Mouse (Mus musculus): ENCODE results near the gene Ube4b. TPM values are rescaled to one million over a fixed set of nuclear protein-coding genes. Genes with fewer than 3 reads are reported as not detected.

Ube4b gene
- total and polyA plus RNA-seq, 2 experiments from 2014 or later, result 48.1 to 117 TPM

DNA sequence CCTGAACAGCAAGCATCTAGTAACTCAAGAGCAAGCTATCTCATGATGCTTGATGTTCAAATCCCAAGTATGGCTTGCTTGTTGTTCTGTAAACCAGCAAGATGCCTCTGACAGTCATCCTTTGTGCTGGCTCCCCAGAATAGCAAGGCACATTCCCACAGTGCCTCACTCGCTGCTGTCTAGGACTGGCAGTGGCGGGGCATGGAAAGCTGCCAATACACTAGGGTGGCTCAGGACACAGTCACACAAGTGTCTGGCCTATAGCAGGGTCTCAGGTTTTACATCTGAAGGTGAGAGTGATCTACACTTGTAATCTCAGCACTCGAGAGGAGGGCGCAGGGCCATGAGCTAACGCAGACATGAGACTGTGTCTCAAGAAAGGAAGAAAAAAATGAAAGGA, 61.7 kb downstream of the Ube4b start:
- TF ChIP-seq CTCF (IDR thresholded peaks at IDR 0.05; ENCODE audit: low read depth), result no peak
- no peak overlapping the region for H3K9ac ChIP-seq (replicated peaks; ENCODE audit: low read length)
- ATAC-seq, result peak; percentile 59; the same call in 1 of the 2 replicates
- 0 out of 2 replicates have a peak overlapping the region, but pooled peaks have one; percentile 5 for H3K27ac ChIP-seq
- 55% methylated on average over 5 of the region's 5 CpGs for WGBS
- peak; percentile 51 for DNase-seq (ENCODE audit: low spot score)
- H3K4me1 ChIP-seq (ENCODE audit: insufficient read depth, low read length), result no peaks in the 10 kb centered on the region
- H3K9me3 ChIP-seq (ENCODE audit: low read length), result no peaks in the 10 kb centered on the region
- H3K4me2 ChIP-seq (ENCODE audit: low read depth, low read length), result no peak overlapping the region
- no peak overlapping the region for H3K4me3 ChIP-seq (ENCODE audit: low read length)
- peaks cover 55% of the 10 kb centered on the region for H3K36me3 ChIP-seq (ENCODE audit: insufficient read depth, low read length)
- H3K27me3 ChIP-seq (ENCODE audit: insufficient read depth, low read length), result no peaks in the 10 kb centered on the region

DNA sequence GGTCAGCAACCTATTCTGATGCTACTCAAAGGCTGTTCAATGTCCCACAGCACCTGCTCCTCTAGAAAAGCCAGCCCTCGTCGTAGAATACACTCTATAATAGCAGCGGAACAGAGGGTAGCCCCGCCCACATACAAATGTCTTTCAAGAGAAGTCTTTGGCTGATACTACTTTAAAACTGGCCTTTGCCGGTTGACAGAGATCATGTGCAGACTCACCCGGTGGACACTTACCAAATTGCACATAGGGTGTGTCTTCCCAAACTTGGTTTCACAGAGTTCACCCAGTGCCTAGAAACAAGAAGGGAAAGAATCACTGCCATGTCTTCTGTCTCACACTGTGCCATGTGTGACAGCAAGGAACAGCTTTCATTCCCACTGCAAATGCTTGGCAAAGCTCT, 65.5 kb downstream of the Ube4b start:
- Histone ChIP-seq H3K4me1 (ENCODE audit: insufficient read depth, low read length) (no peaks in the 10 kb centered on the region), H3K4me2 (ENCODE audit: low read depth, low read length) (no peak overlapping the region), H3K9me3 (ENCODE audit: low read length) (no peaks in the 10 kb centered on the region), H3K27ac (no peak overlapping the region), H3K36me3 (ENCODE audit: insufficient read depth, low read length) (peaks cover 70% of the 10 kb centered on the region), H3K27me3 (ENCODE audit: insufficient read depth, low read length) (no peaks in the 10 kb centered on the region), H3K9ac (replicated peaks; ENCODE audit: low read length) (no peak overlapping the region), H3K4me3 (ENCODE audit: low read length) (no peak overlapping the region)
- no peak for ATAC-seq
- 73% methylated on average over 6 of the region's 6 CpGs for WGBS
- DNase-seq (ENCODE audit: low spot score), result no peak
- 0 out of 2 replicates have a peak, but pooled peaks have one; percentile 14 for TF ChIP-seq CTCF (IDR thresholded peaks at IDR 0.05; ENCODE audit: low read depth)

DNA sequence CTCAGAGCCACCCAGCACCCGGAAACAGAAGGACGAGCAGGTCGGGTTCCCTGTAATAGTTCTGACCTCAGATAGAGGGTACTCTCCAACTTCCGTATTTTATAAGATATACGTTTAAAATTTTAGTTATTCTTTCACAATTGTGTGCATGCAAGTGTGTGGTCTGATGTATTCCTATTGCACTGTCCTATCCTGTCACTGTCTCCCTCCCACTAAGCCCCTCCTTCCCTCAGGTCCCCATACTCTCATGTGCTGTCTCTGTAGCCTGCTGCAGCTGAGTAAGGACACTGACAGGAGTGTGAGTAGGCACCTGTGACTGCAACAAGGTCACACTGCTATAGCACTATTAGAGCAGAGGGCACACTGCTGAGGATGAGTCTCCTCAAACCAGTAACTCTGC, 65.9 kb downstream of the Ube4b start:
- Histone ChIP-seq H3K36me3 (ENCODE audit: insufficient read depth, low read length) (peaks cover 70% of the 10 kb centered on the region), H3K9me3 (ENCODE audit: low read length) (no peaks in the 10 kb centered on the region), H3K4me2 (ENCODE audit: low read depth, low read length) (no peak overlapping the region), H3K4me1 (ENCODE audit: insufficient read depth, low read length) (no peaks in the 10 kb centered on the region), H3K27me3 (ENCODE audit: insufficient read depth, low read length) (no peaks in the 10 kb centered on the region), H3K4me3 (ENCODE audit: low read length) (no peak overlapping the region), H3K27ac (no peak overlapping the region), H3K9ac (replicated peaks; ENCODE audit: low read length) (no peak overlapping the region)
- no peak for TF ChIP-seq CTCF (IDR thresholded peaks at IDR 0.05; ENCODE audit: low read depth)
- WGBS, result 97% methylated on average over 5 of the region's 5 CpGs
- DNase-seq (ENCODE audit: low spot score) (no peak), ATAC-seq (no peak)

DNA sequence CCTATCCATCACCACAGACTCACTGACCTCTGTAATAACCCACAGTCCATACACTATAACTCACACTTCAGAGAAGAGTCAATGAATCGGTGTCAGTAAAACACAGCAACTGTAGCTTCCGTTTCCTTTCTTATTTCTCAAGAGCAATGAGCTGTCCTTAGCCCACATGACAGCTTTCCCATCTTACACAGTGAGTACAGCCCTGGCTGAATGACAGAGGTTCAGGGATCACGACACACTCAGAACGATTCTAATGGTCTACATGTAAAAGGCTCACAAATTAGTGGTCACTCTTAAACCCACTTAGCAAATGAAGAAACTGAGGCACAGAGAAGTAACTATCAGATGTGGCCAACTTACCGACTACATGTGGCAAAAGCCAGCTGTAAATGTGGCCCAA, 68.6 kb downstream of the Ube4b start:
- no peaks in the 10 kb centered on the region for H3K4me1 ChIP-seq (ENCODE audit: insufficient read depth, low read length)
- peaks cover 76% of the 10 kb centered on the region for H3K36me3 ChIP-seq (ENCODE audit: insufficient read depth, low read length)
- 90% methylated on average over 5 of the region's 5 CpGs for WGBS
- H3K4me2 ChIP-seq (ENCODE audit: low read depth, low read length), result no peak overlapping the region
- no peak overlapping the region for H3K27ac ChIP-seq
- H3K4me3 ChIP-seq (ENCODE audit: low read length), result no peak overlapping the region
- no peak for TF ChIP-seq CTCF (IDR thresholded peaks at IDR 0.05; ENCODE audit: low read depth)
- H3K27me3 ChIP-seq (ENCODE audit: insufficient read depth, low read length), result no peaks in the 10 kb centered on the region
- no peak for DNase-seq (ENCODE audit: low spot score)
- H3K9me3 ChIP-seq (ENCODE audit: low read length), result no peaks in the 10 kb centered on the region
- ATAC-seq, result no peak
- H3K9ac ChIP-seq (replicated peaks; ENCODE audit: low read length), result no peak overlapping the region

DNA sequence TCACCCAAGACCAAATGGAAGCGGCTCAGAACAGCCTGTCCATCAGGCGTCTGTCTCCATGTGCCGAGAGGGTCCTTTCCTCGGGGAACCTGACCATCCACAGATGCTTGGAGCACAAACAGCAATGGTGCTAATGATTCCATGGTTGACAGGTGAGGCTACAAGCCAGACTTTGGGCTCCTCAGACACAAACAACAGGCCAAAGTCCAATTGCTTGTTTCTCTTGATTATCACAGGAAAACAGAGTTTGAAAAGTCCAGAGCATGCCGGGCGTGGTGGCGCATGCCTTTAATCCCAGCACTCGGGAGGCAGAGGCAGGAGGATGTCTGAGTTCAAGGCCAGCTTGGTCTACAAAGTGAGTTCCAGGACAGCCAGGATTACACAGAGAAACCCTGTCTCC, 71.9 kb downstream of the Ube4b start:
- Histone ChIP-seq H3K4me3 (ENCODE audit: low read length) (no peak overlapping the region), H3K9ac (replicated peaks; ENCODE audit: low read length) (no peak overlapping the region), H3K36me3 (ENCODE audit: insufficient read depth, low read length) (peaks cover 84% of the 10 kb centered on the region), H3K27ac (no peak overlapping the region), H3K27me3 (ENCODE audit: insufficient read depth, low read length) (no peaks in the 10 kb centered on the region), H3K4me1 (ENCODE audit: insufficient read depth, low read length) (no peaks in the 10 kb centered on the region), H3K4me2 (ENCODE audit: low read depth, low read length) (no peak overlapping the region), H3K9me3 (ENCODE audit: low read length) (no peaks in the 10 kb centered on the region)
- no peak for DNase-seq (ENCODE audit: low spot score)
- 98% methylated on average over 8 of the region's 8 CpGs for whole genome bisulfite sequencing
- ATAC-seq, result no peak
- TF ChIP-seq CTCF (IDR thresholded peaks at IDR 0.05; ENCODE audit: low read depth), result no peak

DNA sequence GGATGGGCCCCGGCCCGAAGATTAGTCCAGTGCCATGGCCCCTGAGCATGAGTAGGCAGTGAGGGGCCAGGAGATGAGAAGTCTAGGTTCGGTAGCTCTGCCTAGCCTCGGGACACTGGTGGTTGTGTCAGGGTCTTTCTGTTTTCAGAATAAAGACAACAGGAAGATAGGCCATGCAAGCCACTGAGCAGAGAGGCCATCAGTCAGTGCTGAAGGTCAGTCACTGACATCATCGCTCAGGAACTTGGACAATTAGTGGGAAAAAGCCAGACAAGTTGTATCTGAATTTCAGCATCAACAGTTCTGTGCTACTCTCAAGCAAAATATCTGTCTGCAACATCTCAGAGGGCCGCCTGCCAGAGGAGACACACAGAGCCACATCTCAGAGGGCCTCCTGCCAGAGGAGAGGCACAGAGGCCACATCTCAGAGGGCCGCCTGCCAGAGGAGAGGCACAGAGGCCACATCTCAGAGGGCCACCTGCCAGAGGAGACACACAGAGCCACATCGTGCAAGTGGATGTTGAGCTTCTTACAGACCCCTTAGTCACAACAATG, 74.9 kb downstream of the Ube4b start:
- H3K9me3 ChIP-seq (ENCODE audit: low read length), result no peaks in the 10 kb centered on the region
- peaks cover 70% of the 10 kb centered on the region for H3K36me3 ChIP-seq (ENCODE audit: insufficient read depth, low read length)
- ATAC-seq (no peak), DNase-seq (ENCODE audit: low spot score) (no peak)
- no peak for TF ChIP-seq CTCF (IDR thresholded peaks at IDR 0.05; ENCODE audit: low read depth)
- no peak overlapping the region for H3K9ac ChIP-seq (replicated peaks; ENCODE audit: low read length)
- H3K4me2 ChIP-seq (ENCODE audit: low read depth, low read length), result no peak overlapping the region
- 85% methylated on average over 8 of the region's 8 CpGs for WGBS
- H3K27ac ChIP-seq, result no peak overlapping the region
- H3K4me3 ChIP-seq (ENCODE audit: low read length), result no peak overlapping the region
- no peaks in the 10 kb centered on the region for H3K27me3 ChIP-seq (ENCODE audit: insufficient read depth, low read length)
- no peaks in the 10 kb centered on the region for H3K4me1 ChIP-seq (ENCODE audit: insufficient read depth, low read length)

DNA sequence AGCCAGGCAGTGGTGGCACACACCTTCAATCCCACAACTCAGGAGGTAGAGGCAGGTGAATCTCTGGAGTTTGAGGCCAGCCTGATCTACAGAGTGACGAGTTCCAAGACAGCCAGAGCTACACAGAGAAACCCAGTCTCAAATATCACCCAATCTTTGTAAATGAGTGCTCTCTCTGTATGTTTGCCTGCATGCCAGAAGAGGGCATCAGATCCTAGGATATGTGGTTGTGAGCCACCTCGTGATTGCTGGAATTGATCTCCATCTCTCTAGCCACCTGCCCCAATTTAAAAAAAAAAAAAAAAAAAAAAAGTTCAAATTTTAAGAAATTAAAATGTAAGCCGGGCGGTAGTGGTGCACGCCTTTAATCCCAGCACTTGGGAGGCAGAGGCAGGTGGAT, 77.6 kb downstream of the Ube4b start:
- ATAC-seq, result no peak
- no peak overlapping the region for H3K4me3 ChIP-seq (ENCODE audit: low read length)
- no peaks in the 10 kb centered on the region for H3K9me3 ChIP-seq (ENCODE audit: low read length)
- 76% methylated on average over 5 of the region's 5 CpGs for WGBS
- peak; percentile 61 for TF ChIP-seq CTCF (IDR thresholded peaks at IDR 0.05; ENCODE audit: low read depth)
- no peak overlapping the region for H3K4me2 ChIP-seq (ENCODE audit: low read depth, low read length)
- H3K9ac ChIP-seq (replicated peaks; ENCODE audit: low read length), result no peak overlapping the region
- H3K4me1 ChIP-seq (ENCODE audit: insufficient read depth, low read length), result no peaks in the 10 kb centered on the region
- no peak overlapping the region for H3K27ac ChIP-seq
- H3K27me3 ChIP-seq (ENCODE audit: insufficient read depth, low read length), result no peaks in the 10 kb centered on the region
- H3K36me3 ChIP-seq (ENCODE audit: insufficient read depth, low read length), result peaks cover 68% of the 10 kb centered on the region
- DNase-seq (ENCODE audit: low spot score), result peak; percentile 33

All from hindbrain, postnatal 0 days (tissue).